Mouse (Mus musculus) heart, adult 2 months (tissue): ENCODE data around the gene Fgf11.

Experiments
- CTCF ChIP-seq: fragments of 200-600 bp; IDR thresholded peaks from 2 replicates; pipeline ENCODE4 v1.8.1; 2022; ENCODE audit warnings: antibody characterized with exemption, mild to moderate bottlenecking, moderate library complexity
- POLR2A ChIP-seq: fragments of 200-500 bp; IDR thresholded peaks from 2 replicates; pipeline ENCODE4 v1.6.1; 2011; ENCODE audit warnings: mild to moderate bottlenecking, low read depth, low read length, control low read depth; ENCODE audit not compliant: insufficient read depth

DNA sequence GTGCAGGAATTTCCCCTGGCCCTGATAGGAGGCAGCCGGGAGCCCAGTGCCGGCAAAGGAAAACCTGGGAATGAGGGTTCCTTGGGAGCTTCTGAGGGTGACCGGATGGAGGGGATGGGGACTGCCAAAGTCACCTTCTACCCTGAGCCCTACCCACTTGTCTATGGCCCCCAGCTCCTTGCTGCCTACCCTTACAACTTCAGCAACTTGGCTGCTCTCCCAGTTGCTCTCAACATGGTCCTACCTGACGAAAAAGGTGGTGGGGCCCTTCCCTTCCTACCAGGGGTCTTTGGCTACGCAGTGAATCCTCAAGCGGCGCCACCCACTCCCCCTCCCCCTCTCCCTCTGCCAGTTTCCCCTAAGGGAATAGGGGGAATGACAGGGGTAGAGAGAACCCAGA, 22.7 kb downstream of the Fgf11 start:
- TF ChIP-seq CTCF (no peak), POLR2A (no peak)
